Mouse (Mus musculus) B cell, adult 62 days (primary cell): ENCODE data around the gene Cacng4. TPM values are rescaled to one million over a fixed set of nuclear protein-coding genes. Genes with fewer than 3 reads are reported as not detected.

Experiments
- total RNA-seq: library from RNA; stranded (reverse); gene quantifications from 4 replicates; pipeline ENCODE4 v1.2.4, GENCODE M21; 2023

The Cacng4 gene
- total RNA-seq: not detected in 4 replicates

DNA sequence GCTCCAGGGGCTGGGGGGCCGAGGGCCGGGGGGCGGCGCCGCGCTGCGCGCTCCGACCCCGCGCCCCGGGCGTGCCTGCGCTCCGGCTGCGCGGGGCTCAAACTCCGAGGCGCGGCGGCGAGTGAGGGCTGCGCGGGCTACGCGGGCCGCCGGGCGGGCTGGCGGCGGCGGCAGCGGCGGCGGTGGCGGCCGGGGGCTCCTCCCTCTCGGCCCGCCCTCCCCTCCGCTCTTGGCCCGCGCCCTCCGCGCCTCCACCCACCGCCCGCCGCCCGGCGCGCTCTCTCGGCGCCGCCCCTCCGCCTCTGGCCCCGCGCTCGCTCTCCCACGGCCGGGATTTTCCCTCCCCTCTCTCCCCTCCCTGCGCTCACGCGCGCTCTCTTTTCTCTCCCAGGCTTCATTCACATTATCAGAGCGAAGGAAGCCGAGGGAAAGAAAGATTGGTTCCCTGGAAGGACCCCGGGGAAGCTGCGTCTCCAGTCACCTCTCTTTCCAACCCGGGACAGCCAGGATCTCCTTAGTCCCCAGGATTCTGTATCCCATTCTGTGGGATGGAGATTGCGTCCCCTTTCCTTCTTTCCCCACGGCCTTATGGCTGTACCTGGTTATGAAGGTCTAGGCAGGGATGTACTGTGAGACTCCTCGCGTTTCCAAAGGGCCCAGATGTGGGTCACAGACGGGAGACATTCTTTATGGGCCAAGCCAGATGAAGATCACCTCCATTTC lies at the start of gene Cacng4:
TSS of gene Cacng4 (minus strand) at position 11 of the 723 bp plus-strand sequence.

DNA sequence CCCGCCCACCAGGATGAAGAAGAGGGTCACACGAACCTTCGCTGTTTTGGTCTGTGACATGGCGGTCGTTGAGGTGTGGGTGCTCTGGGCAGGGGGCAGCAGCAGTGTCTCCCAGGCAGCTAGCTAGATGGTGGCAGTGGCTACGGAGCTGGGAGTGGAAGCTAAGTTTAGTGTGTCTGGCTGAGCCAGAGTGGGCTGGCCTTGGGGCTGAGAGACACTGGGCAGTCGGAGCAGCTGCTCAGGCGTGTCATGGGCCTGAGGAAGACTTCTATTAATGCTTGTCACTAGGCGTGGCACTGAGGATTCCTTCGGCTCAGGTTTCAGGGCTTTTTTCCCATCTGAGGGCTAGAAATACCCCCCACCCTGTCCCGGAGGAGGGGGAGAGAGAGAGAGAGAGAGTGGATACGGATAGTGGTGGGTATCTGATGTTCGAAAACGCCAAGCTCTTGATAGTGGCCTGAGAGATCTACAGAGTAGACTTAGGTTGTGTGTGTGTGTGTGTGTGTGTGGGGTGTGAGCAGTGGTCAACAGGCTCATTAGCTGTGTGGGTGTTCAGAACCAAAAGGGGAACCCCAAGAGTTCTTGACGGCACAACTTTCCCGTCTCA lies 77.9 kb downstream of the Cacng4 start, which contains the start of gene Cacng1:
TSS of gene Cacng1 (minus strand) at position 191 of the 607 bp plus-strand sequence.

Other genes with a start within 250 kb of the Cacng4 start
- 65.2 to 68.9 TPM (median 67.2 TPM) in 4 replicates for gene Helz, start 246.6 kb downstream of the Cacng4 start, total RNA-seq
- gene Cacng1, start 78.0 kb downstream of the Cacng4 start, total RNA-seq: not detected in 4 replicates
- not detected in 4 replicates for gene Cacng5, start 120.5 kb upstream of the Cacng4 start, total RNA-seq